Mouse (Mus musculus) mesoderm, embryonic 11.5 days (tissue): ENCODE measurements at regions not wholly inside any gene's neighbourhood (a gene's known extent, or its start where the extent isn't known, plus 50 kb on each side); places are given as distances from the start of the nearest gene placed in this dataset.

Source experiments
- DNase-seq: peaks from one replicate; pipeline ENCODE4 v3.0.0-alpha.2; 2012; ENCODE audit warnings: low read depth, low spot score

- no peak for DNase-seq
Measured at GRCm38 (mm10) chr6:82860485-82860884, 79.1 kb downstream of the Sema4f start.

- no peak for DNase-seq
Measured at GRCm38 (mm10) chr6:82856218-82856617, 82.0 kb upstream of the Hk2 start.

- no peak for DNase-seq
Measured at GRCm38 (mm10) chr6:82855401-82855800, 81.1 kb upstream of the Hk2 start.

- DNase-seq: no peak
Measured at GRCm38 (mm10) chr6:82854780-82855179, 80.5 kb upstream of the Hk2 start.

- DNase-seq: no peak
Measured at GRCm38 (mm10) chr6:82854338-82854737, 80.1 kb upstream of the Hk2 start.

GRCm38 (mm10) chr6:82853076-82853475 lies 78.8 kb upstream of the Hk2 start:
- DNase-seq: no peak

DNA sequence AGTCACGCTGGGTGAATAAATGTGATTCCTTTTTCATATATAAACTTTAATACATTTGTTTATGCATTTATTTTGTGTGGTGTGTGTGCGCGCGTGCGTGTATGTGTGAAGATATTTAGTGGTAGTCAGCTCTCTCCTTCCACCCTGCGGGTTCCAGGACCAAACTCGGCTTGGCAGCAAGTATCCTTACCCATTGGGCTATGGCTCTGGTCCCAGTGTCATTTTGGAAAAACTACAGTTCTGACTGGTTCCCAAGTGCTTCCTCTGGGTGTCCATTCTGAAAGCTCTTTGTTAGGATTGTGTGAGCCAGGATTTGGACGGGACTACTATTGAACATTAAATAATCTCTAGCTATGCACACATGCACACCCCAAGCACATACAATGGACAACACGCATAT lies 76.3 kb upstream of the Hk2 start:
- no peak for DNase-seq

DNA sequence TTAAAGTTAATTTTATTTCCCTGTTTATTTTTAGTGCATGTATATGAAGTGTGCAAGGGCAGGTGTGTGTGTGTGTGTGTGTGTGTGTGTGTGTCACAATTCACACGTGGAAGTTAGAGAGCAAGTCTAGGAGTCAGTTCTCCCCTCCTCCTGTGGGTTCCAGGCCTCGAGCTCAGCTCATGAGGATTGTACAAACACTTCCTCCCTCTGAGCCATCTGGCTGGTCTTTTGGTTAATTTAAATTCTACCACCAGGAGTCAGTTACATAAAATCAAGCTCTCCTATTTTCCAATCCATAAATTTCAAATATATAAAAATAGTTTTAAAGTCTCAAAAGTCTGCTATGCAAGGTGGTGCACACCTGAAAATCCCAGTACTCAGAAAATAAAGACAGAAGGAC lies 73.3 kb upstream of the Hk2 start:
- no peak for DNase-seq

GRCm38 (mm10) chr6:82846587-82847150 lies 72.4 kb upstream of the Hk2 start:
- no peak for DNase-seq

- no peak for DNase-seq
Measured at GRCm38 (mm10) chr6:82844432-82844831, 70.2 kb upstream of the Hk2 start.

DNA sequence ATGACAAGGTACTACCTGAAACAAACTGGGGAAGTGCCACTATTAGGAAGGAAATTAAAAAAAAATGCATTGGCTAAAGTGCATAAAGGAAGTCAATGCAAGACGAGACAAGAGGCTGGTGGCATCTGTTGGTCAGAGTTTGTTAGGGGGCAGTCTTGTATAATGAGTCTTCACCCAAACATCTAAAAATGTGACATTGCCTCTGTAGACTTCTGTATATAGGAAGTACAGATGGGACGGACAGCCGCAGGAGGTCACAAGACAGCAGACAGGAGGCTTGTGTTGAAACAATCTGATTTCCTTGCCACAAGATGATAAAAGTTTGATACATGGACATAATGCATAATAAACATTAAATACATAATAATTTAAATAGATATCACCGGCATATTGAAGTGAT lies 69.6 kb upstream of the Hk2 start:
- no peak for DNase-seq

- no peak for DNase-seq
Measured at GRCm38 (mm10) chr6:82837246-82837645, 63.0 kb upstream of the Hk2 start.

GRCm38 (mm10) chr6:82835222-82836064 lies 61.2 kb upstream of the Hk2 start:
- peak; percentile 43 for DNase-seq

DNA sequence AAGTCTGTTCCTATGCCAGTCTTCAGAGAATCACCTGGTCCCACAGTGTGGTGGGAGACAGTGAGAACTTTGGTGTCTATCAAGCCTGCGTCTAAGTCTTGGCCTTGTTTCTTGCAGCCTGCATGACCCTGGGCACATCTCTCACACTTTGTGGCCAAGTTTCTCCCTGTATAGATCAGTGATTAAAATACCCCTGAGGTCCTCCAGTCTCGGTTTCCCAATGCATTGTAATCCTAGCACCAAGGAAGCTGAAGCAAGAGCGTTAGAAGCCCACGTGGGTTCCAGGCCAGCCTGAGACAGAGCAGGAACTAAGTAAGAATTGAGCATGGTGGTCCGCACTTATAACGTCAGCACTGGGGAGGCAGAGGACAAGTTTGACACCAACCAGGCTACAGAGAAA lies 59.6 kb upstream of the Hk2 start:
- no peak for DNase-seq

DNA sequence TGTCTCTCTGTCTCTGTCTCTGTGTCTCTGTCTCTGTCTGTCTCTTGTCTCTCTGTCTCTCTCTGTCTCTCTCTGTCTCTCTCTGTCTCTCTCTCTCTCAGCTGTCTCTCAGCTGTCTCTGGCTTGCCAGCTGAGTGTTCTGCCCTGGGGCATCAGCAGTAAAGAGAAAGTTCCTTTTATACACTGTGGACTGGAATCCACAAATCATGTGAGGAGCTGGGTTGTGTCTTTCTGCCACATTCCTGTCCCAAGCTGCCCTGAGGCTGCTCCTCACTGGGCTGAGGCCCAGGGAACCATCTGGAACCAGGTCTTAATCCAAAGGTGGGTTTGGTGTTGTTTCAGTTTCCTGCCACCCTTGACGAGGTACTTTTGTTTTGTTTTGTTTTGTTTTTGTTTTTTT lies 57.0 kb upstream of the Hk2 start:
- peak; percentile 23 for DNase-seq

DNA sequence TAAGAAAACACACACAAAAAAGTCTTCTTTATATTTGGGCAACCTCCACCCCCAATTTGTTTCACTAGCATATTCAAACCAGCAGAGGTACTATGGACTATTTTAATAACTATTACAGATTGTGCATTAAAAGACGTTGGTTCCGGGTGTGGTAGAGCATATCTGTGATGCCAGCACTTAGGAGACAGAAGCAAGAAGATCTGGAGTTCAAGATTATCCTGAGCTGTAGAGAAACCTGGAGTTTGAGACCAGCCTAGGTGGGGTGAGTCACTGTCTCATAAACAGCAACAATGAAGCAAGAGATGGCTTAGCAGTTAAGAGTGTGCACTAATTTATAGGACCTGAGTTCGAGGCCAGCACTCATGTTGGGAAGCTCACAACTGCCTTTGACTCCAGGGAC lies 50.4 kb upstream of the Hk2 start:
- no peak for DNase-seq

GRCm38 (mm10) chr6:82824240-82824639 lies 50.0 kb upstream of the Hk2 start:
- DNase-seq: no peak
